Mouse (Mus musculus) right cerebral cortex, postnatal 25 days (tissue): ENCODE measurements at regions not wholly inside any gene's neighbourhood (a gene's known extent, or its start where the extent isn't known, plus 50 kb on each side); places are given as distances from the start of the nearest gene placed in this dataset.

Experiments
- DNase-seq: peaks from one replicate; pipeline ENCODE4 v3.0.0; 2022

DNA sequence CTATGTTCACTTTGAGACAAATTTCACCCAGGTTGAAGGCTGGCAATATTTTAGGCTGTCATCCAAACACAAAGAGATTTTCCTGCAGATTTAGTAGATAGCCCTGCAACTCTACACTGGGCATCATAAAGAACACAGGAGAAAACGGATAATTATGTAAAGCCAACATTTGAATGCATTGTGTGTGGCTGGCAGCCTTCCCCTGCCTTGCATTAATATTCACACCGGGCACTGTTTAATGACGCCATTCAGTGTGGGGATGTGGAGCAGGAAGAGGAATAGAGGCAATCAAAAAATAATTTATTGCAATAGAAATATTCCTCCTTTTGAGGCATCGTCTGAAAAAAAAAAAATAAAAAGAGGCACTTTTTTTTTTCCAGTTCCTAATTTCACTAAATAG lies 105.7 kb downstream of the Samd5 start:
- DNase-seq: no peak

- peak; percentile 8 for DNase-seq
Observed at GRCm38 (mm10) chr10:9557517-9558065, 117.4 kb downstream of the Samd5 start.

GRCm38 (mm10) chr10:9557092-9557491 lies 117.9 kb downstream of the Samd5 start:
- no peak for DNase-seq

DNA sequence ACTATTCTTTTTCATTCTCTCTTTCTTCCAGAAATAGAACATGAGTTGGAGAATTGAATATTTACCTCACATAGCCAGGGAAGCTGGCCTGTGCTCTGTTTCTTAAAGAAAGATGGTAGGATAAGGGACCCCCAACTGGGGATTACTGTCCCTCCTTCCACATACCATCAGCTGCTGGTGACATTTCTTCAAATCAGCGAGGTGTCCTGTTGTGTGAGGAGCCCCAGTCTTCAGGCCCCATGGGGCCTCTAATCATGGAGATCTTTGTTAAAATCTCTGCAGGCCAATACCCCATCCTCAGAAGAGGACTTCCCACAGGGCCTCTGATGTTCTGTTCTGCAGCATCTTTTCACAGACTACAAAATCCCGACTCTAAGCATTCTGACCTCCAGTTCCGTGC lies 121.1 kb downstream of the Samd5 start:
- no peak for DNase-seq

- peak; percentile 10 for DNase-seq
Observed at GRCm38 (mm10) chr10:9549913-9550709, 124.9 kb downstream of the Samd5 start.

GRCm38 (mm10) chr10:9545807-9546206 lies 129.2 kb downstream of the Samd5 start:
- DNase-seq: no peak

GRCm38 (mm10) chr10:9544041-9544786 lies 130.8 kb downstream of the Samd5 start:
- no peak for DNase-seq

DNA sequence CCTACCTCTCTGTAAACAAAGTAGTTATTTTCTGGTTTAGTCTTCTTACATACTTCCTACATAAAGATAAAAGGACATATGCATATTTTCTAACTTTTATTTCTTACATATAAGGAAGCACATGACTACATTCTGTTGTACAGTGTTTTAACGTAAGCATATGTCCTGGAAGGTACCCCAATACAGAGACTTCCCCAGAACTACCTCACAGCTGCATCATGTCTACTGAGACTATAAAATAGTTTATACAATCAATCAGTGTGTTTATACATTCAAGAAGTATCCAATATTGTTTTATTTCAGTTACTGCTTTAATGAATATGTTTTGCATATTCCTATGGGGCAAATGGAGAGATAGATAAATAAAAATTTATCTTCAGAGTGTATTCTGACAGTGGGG lies 133.4 kb downstream of the Samd5 start:
- DNase-seq: no peak

- no peak for DNase-seq
Observed at GRCm38 (mm10) chr10:9537686-9538085, 137.3 kb downstream of the Samd5 start.

DNA sequence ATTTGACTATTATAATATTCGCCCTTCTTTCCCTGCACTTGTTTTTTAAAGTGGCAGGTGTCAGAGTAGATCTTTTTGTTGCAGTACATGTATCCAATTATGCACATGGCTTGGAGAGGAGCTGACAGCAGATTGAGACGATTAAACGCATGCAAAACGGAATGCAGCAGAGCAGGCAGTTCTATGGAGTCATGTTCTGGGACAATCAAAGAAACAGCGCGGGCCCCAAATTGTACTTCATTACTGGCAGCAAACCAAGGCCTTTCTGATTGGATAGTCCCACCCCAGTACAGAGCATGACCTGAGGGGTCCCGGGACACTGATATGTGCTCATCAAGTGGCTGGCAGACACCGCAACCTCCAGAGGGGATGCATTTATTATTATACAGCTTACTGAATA lies 140.5 kb downstream of the Samd5 start:
- DNase-seq: no peak

GRCm38 (mm10) chr10:9533283-9533682 lies 141.7 kb downstream of the Samd5 start:
- no peak for DNase-seq

DNA sequence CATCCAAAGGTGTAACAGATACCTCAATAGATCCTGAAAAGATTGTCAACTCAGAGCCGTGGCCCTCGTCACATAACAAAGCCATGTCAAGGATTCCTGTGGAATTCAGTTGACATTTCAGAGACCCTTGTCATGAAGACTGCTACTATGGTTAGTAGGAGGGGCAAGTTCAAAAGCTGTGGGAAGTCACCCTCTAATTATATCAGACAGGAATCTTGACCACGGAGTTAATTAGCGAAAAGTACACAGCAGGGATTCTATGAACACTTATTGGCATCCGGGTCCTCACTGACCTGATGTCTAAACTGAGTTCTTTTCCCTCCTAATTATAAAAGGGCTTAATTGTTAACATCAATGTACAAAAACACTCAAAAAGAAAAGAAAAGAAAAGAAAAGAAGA lies 143.1 kb downstream of the Samd5 start:
- no peak for DNase-seq

DNA sequence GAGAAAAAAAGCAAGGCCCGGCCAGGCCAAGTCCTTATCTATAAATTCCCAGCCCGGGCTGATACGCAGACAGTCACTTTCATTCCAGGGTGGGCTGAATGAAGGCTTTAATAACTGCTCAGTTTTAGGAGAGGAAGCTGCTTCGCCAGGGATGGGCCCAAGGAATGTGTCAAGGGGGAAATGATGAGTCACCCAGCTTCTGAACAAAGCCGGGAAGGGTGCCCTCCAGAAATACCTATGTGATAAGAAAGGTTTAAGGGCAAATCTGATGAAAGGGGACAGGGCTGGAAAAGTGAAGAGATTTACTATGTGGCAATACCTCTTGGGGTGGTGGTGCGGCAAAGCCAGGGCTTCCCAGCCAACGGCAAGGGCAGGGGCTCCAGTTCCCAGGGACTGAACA lies 145.6 kb downstream of the Samd5 start:
- DNase-seq: no peak

GRCm38 (mm10) chr10:9528066-9528465 lies 146.9 kb downstream of the Samd5 start:
- DNase-seq: no peak

GRCm38 (mm10) chr10:9509764-9510390 lies 165.1 kb downstream of the Samd5 start:
- DNase-seq: no peak

DNA sequence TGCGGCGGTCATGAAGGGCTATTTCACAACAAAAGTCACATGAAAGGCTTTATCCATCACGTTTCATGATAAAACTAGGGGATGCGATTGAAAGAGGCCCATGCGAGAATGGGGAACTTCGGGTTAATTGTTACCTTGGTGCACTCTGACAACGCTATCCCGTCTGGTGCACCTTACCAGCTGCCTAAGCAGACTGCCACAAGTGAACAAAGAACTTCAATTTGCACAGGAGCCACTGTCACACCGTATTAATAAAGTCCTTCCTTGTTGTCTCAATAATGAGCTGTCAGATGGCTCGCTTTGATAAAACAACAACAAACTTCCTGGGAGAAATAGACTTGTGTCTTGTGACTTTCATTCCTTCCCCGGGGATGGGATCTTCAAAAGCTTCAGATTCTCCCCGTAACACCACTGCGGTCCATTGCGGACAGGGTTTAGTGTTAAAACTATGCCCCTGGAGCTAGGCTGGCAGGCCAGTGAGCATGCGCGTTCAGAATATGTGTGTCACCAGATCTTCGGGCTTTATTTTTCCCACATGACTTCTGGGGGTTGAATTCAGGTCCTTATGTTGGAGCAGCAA lies 165.8 kb downstream of the Samd5 start:
- DNase-seq: no peak

- DNase-seq: no peak
Observed at GRCm38 (mm10) chr10:9503569-9504493, 171.2 kb downstream of the Samd5 start.

DNA sequence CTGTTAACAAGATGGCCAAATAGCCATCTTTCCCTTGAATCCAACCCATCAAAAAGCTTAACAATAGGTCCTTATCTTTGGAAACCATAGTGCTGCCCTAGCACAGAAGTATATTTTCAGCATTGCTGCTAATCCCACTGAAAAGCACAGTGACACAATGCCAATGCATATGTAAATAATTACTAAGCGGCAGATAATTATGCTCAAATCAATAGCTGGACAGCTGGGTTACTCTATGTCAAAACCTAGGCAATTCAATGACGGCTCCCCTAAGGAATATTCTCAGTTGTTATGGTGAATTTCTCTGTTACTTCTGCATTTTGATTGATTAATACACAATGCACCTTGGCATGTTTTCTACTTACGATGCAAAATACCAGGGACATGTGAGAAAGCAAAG lies 176.5 kb downstream of the Samd5 start:
- DNase-seq: no peak

GRCm38 (mm10) chr10:9497021-9497420 lies 178.0 kb downstream of the Samd5 start:
- DNase-seq: no peak

DNA sequence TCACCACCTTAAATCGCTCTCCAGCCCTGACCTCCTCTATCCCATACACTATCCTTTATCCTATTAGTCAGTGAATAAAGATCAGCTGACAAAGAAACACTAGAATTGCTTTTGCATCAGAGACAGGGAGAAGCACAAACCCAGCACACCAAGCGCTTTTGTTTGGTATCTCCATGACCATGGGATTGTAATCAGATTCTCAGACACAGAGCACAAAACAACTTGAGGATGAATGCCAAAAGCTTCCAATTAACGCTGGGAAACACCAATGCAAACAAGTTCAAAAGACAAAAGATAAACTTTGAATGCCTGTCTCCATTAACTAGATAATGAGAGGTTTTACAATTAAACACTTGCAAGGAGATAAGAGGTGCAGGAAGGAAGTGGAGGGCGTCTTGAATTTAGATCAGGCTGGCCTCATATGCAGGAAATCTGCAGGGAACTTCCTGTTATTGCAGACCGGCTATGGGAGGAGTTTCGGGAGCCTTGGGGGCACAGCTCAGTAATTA lies 179.8 kb downstream of the Samd5 start:
- DNase-seq: no peak

- DNase-seq: no peak
Observed at GRCm38 (mm10) chr10:9490416-9490815, 184.6 kb downstream of the Samd5 start.

GRCm38 (mm10) chr10:9462361-9462760 lies 212.6 kb downstream of the Samd5 start:
- DNase-seq: peak; percentile 28
